Mouse (Mus musculus) heart, embryonic 14.5 days (tissue): ENCODE measurements around the gene Fam192a. TPM values are rescaled to one million over a fixed set of nuclear protein-coding genes. Genes with fewer than 3 reads are reported as not detected.

Source experiments
- ATAC-seq: fragments of 200-750 bp; cut with Nextera tagmentation; 2 replicates; pipeline ENCODE4 v1.8.0; 2017; ENCODE audit warnings: low read depth, moderate TSS enrichment; ENCODE audit not compliant: insufficient number of reproducible peaks, insufficient read depth, low FRiP score
- H3K27ac ChIP-seq, 2 experiments: fragments of 200-500 bp in 1 of 2; fragments of 300-500 bp in 1 of 2; sonication (generic) in 1 of 2; replicated peaks in 1 of 2; 2 replicates each; pipeline ENCODE4 v1.5.1; 2012 to 2014; ENCODE audit warnings: low read depth in 2 of 2, low read length in 2 of 2, control low read depth in 1 of 2, mild to moderate bottlenecking in 1 of 2, mixed read lengths in 1 of 2; ENCODE audit not compliant: control insufficient read depth in 1 of 2, insufficient read depth in 1 of 2
- H3K27me3 ChIP-seq: fragments of 300-500 bp; sonication (generic); 2 replicates; pipeline ENCODE4 v1.6.1; 2014; ENCODE audit warnings: mild to moderate bottlenecking, low read length, control low read depth; ENCODE audit not compliant: control insufficient read depth, insufficient read depth
- H3K36me3 ChIP-seq: fragments of 300-500 bp; sonication (generic); 2 replicates; pipeline ENCODE4 v1.6.1; 2014; ENCODE audit warnings: mild to moderate bottlenecking, control low read depth, low read length, mixed read lengths; ENCODE audit not compliant: control insufficient read depth, insufficient read depth
- H3K4me1 ChIP-seq, 2 experiments: fragments of 200-500 bp in 1 of 2; fragments of 300-500 bp in 1 of 2; sonication (generic) in 1 of 2; 2 replicates each; pipeline ENCODE4 v1.6.1; 2012 to 2014; ENCODE audit warnings: low read length in 2 of 2, control low read depth in 1 of 2, mixed read lengths in 1 of 2; ENCODE audit not compliant: control insufficient read depth in 2 of 2, insufficient read depth in 2 of 2
- H3K4me2 ChIP-seq: fragments of 300-500 bp; sonication (generic); 2 replicates; pipeline ENCODE4 v1.6.1; 2014; ENCODE audit warnings: mild to moderate bottlenecking, low read length
- H3K4me3 ChIP-seq, 2 experiments: fragments of 200-500 bp in 1 of 2; fragments of 300-500 bp in 1 of 2; sonication (generic) in 1 of 2; 2 replicates each; pipeline ENCODE4 v1.5.1; 2012 to 2014; ENCODE audit warnings: low read length in 2 of 2, mild to moderate bottlenecking in 2 of 2, control low read depth in 1 of 2, low read depth in 1 of 2, moderate library complexity in 1 of 2; ENCODE audit not compliant: control insufficient read depth in 1 of 2, insufficient read depth in 1 of 2
- H3K9ac ChIP-seq: fragments of 300-500 bp; sonication (generic); 2 replicates; pipeline ENCODE4 v1.6.1; 2014; ENCODE audit warnings: mild to moderate bottlenecking, low read length
- H3K9me3 ChIP-seq: fragments of 300-500 bp; sonication (generic); 2 replicates; pipeline ENCODE4 v1.6.1; 2016; ENCODE audit warnings: low read length, control low read depth; ENCODE audit not compliant: control insufficient read depth
- WGBS: fragments of 180-500 bp; shearing (Covaris S2); extraction: QIAGEN DNeasy Blood & Tissue Kit; methylation state at CpG from one replicate; pipeline ENCODE4 v1.1.7; 2014; 5-methylcytosine and 5-hydroxymethylcytosine counted together
- polyA plus RNA-seq: library from polyadenylated mRNA; unstranded; fragments of >200 nt; fragmentation: Nextera tagmentation; extraction: Ambion mirVana; gene quantifications from 2 replicates; pipeline ENCODE4 v1.2.1, GENCODE M21; 2014

Fam192a gene
- polyA plus RNA-seq, 1 experiment from 2014 or later, result 38.6 TPM

DNA sequence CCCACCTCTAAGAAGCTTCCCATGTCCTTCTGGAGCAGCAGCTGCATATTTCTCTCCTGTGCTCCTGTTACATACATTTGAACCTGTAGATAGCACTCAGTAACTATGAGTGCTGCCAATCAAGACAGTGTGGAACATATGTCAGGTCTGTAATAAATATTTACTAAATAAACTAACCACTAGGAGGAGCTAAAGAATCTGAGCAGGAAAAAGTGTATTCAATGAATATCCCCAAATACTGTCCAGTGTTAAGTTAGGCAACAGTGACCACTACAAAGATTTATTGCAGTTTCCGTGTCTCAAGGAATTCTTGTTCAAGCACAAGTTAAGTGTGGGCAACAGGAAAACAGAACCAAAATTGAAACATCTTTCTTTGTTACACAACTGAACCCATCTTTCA, 7.6 kb downstream of the Fam192a start:
- no peaks in the 10 kb centered on the region for H3K27me3 ChIP-seq
- H3K4me1 ChIP-seq, result no peaks in the 10 kb centered on the region
- no peaks in the 10 kb centered on the region for H3K9me3 ChIP-seq
- H3K4me2 ChIP-seq, result no peak overlapping the region
- H3K4me3 ChIP-seq, result no peak overlapping the region
- H3K9ac ChIP-seq, result no peak overlapping the region
- 75% methylated on average over 1 of the region's 1 CpGs for WGBS
- no peak for ATAC-seq
- H3K36me3 ChIP-seq, result peaks cover 12% of the 10 kb centered on the region
- H3K27ac ChIP-seq, result no peak overlapping the region

DNA sequence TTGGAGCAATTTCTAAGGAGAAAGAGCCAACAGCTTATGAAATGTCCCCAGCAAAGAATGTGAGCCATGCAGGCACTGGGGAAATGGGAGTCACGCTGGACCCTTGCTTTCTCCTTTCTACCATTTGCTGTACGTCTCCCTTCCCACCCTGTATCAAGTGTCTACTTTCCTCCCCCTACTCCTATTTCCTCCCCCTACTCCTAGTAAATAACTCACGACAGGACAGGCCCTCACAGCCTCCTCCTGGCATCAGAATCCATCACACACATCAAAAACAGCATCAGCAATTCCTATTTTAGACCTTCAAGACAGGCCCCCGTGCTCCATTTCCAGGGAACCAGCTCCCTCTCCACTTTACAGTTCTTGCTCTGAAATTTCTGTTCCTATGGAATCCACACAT, 10.1 kb downstream of the Fam192a start:
- no peak for ATAC-seq
- Histone ChIP-seq H3K4me3 (no peak overlapping the region), H3K4me1 (no peaks in the 10 kb centered on the region), H3K27me3 (no peaks in the 10 kb centered on the region), H3K36me3 (peaks cover 38% of the 10 kb centered on the region), H3K27ac (no peak overlapping the region), H3K9me3 (no peaks in the 10 kb centered on the region), H3K9ac (no peak overlapping the region), H3K4me2 (no peak overlapping the region)
- WGBS, result 72% methylated on average over 4 of the region's 4 CpGs

- WGBS, result 62% methylated on average over 4 of the region's 4 CpGs
- Histone ChIP-seq H3K27ac (no peak overlapping the region), H3K36me3 (peaks cover 98% of the 10 kb centered on the region), H3K4me1 (no peaks in the 10 kb centered on the region), H3K9ac (no peak overlapping the region), H3K27me3 (no peaks in the 10 kb centered on the region), H3K9me3 (no peaks in the 10 kb centered on the region), H3K4me2 (no peak overlapping the region), H3K4me3 (no peak overlapping the region)
- ATAC-seq, result no peak
Measured at GRCm38 (mm10) chr8:94584238-94584817, 17.5 kb downstream of the Fam192a start.

DNA sequence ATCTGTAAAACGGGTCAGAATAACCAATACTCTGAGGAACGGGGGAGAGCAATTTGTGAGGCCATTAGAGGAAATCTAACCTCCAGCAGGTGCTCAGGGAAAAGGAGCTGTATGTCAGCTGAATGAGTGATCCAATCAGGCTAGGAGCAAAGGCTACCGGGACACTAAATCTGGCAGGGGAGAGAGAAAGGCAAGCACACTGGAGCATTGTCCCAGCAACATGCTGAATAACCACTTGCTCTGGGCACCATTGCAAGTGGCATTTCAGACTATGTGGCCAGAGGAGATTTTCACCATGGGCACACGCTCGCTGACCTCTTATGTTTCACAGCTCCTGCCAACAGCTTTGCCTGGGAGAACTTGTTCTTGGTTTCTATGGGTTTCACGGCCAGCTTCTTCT, 19.2 kb downstream of the Fam192a start:
- Histone ChIP-seq H3K27ac (no peak overlapping the region), H3K4me2 (no peak overlapping the region), H3K9ac (no peak overlapping the region), H3K36me3 (peaks cover 98% of the 10 kb centered on the region), H3K27me3 (no peaks in the 10 kb centered on the region), H3K4me1 (no peaks in the 10 kb centered on the region), H3K9me3 (no peaks in the 10 kb centered on the region), H3K4me3 (no peak overlapping the region)
- 93% methylated on average over 6 of the region's 6 CpGs for WGBS
- ATAC-seq, result no peak

DNA sequence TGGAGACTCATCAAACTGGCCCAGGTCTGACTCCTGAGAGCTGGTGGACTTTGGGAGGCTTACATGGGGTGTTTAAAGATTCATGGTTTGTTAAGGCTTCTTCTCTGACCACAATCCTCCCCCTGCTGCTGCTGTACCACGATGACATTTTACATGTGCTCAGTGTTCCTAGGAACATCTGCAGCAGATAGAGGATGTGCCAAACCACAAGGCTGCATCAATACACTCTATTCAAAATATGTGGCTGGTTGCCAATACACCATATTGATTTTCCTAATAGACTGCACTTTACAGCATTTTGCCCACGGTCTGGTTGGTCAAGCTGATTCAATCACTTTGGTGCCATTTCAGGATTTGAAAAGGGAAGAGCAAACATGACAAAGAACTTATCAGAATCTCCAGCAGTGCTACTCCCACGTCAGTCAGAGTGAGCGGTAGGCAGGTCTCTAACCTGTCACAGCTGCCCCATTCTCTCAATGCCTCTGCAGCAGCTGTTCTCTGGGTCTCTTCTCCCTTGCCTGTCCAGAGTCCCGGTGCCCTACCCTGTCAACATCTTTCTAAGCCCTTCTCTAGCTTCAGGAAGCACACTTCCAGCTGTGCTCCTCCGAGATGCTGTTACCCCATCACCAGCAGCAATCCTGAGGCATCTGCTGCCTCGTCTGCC, 19.8 kb downstream of the Fam192a start:
- 85% methylated on average over 7 of the region's 7 CpGs for WGBS
- Histone ChIP-seq H3K27ac (no peak overlapping the region), H3K9ac (no peak overlapping the region), H3K36me3 (peaks cover 98% of the 10 kb centered on the region), H3K27me3 (no peaks in the 10 kb centered on the region), H3K4me2 (no peak overlapping the region), H3K4me3 (no peak overlapping the region), H3K9me3 (no peaks in the 10 kb centered on the region), H3K4me1 (no peaks in the 10 kb centered on the region)
- ATAC-seq, result no peak

GRCm38 (mm10) chr8:94575148-94575547, 26.6 kb downstream of the Fam192a start:
- Histone ChIP-seq H3K4me2 (no peak overlapping the region), H3K4me1 (no peaks in the 10 kb centered on the region), H3K9me3 (no peaks in the 10 kb centered on the region), H3K27ac (no peak overlapping the region), H3K27me3 (no peaks in the 10 kb centered on the region), H3K4me3 (no peak overlapping the region), H3K9ac (no peak overlapping the region), H3K36me3 (peaks cover 75% of the 10 kb centered on the region)
- WGBS, result 86% methylated on average over 4 of the region's 4 CpGs
- no peak for ATAC-seq

- no peak overlapping the region for H3K4me3 ChIP-seq
- no peaks in the 10 kb centered on the region for H3K27me3 ChIP-seq
- no peaks in the 10 kb centered on the region for H3K4me1 ChIP-seq
- 80% methylated on average over 16 of the region's 16 CpGs for WGBS
- no peak for ATAC-seq
- H3K9ac ChIP-seq, result no peak overlapping the region
- peaks cover 67% of the 10 kb centered on the region for H3K36me3 ChIP-seq
- no peak overlapping the region for H3K27ac ChIP-seq
- H3K4me2 ChIP-seq, result no peak overlapping the region
- H3K9me3 ChIP-seq, result no peaks in the 10 kb centered on the region
Measured at GRCm38 (mm10) chr8:94574159-94574907, 27.5 kb downstream of the Fam192a start.
